Comparison of ENCODE assay signal across 18 mouse cellular contexts in genomic region chr5:33842549-33842948, GRCm38 (mm10).
"Had no signal": no experiment of that assay in that cellular context is flagged by ENCODE, and none has a peak within 500 bp of the region (broad histone marks: within the 10 kb centered on the region; RNA-seq: fewer than 3 reads in every experiment).

No protein-coding gene starts in this region.

- DNase-seq: liver, embryonic 13.5 days; liver, postnatal 0 days; lung, adult 2 months; lung, postnatal 14 days; lung, postnatal 36 days; midbrain, embryonic 14.5 days; right cerebral cortex, postnatal 14 days; thymus, adult 18-20 months; thymus, postnatal 25 days; thymus, postnatal 4 days had no signal

- H3K27ac ChIP-seq: liver, embryonic 13.5 days; liver, embryonic 15.5 days; lung, embryonic 15.5 days; midbrain, embryonic 10.5 days; midbrain, embryonic 12.5 days; neural tube, embryonic 13.5 days; neural tube, embryonic 15.5 days had no signal

- H3K9ac ChIP-seq: liver, embryonic 13.5 days; liver, embryonic 15.5 days; liver, postnatal 0 days; lung, embryonic 15.5 days; midbrain, embryonic 12.5 days; neural tube, embryonic 13.5 days; neural tube, embryonic 15.5 days had no signal

- H3K4me1 ChIP-seq: liver, embryonic 13.5 days; liver, embryonic 15.5 days; lung, embryonic 15.5 days; midbrain, embryonic 10.5 days; midbrain, embryonic 12.5 days; neural tube, embryonic 13.5 days; neural tube, embryonic 15.5 days had no signal

- H3K27me3 ChIP-seq: liver, embryonic 13.5 days; liver, embryonic 15.5 days; lung, embryonic 15.5 days; midbrain, embryonic 12.5 days; neural tube, embryonic 13.5 days; neural tube, embryonic 15.5 days had no signal

- H3K4me2 ChIP-seq: liver, embryonic 11.5 days; liver, embryonic 13.5 days; liver, embryonic 15.5 days; lung, embryonic 15.5 days; midbrain, embryonic 12.5 days; neural tube, embryonic 13.5 days; neural tube, embryonic 15.5 days had no signal

- H3K4me3 ChIP-seq: liver, embryonic 13.5 days; liver, embryonic 15.5 days; lung, embryonic 15.5 days; midbrain, embryonic 10.5 days; midbrain, embryonic 12.5 days; myocyte; neural tube, embryonic 13.5 days; neural tube, embryonic 15.5 days had no signal

- H3K9me3 ChIP-seq: liver, embryonic 13.5 days; liver, embryonic 15.5 days; lung, embryonic 15.5 days; midbrain, embryonic 10.5 days; midbrain, embryonic 12.5 days; neural tube, embryonic 13.5 days; neural tube, embryonic 15.5 days had no signal
